Mouse (Mus musculus) embryo, embryonic 11.5 days (tissue): ENCODE results near the gene Ndufa5.

Source experiments
- DNase-seq: peaks from one replicate; pipeline ENCODE4 v3.0.0-alpha.2; 2012; ENCODE audit warnings: low read depth, low spot score

The Ndufa5 gene

DNA sequence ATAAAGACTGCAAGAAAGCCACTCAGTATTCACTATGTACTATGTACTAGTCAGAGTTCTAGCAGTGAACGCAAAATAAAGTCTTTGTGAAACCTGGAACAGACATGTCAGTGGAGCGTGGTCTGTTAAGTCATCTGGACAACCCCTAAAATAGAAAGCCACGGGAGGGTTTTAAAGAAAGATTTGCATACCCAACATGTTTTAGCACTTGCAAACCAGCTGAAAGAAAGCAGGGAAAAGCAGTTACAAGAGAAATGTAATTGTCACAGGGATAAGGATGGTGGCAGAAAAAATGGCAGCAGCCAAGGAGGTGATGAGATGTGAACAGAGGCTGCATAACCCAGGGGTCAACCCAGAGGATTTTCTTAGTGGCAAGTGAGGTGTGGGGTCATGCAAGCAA, 2.1 kb downstream of the Ndufa5 start:
- DNase-seq = no peak

DNA sequence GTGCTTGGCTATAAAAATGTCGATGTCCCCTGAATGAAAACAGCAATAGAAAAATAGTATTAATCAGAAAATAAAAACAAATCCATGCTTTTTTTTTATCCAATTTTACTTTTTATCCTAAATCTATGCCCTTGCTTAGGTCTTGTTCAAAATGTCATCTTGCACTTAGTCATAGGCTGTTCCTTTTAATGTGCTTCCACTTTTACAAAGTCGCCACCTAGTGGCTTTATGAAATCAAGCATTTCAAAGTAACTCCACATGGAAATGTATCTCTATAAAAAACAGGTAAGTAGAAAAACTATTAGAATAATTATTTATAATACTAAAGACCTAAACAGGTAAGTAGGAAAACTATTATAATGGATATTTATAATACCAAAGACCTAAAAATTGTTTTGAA, 11.6 kb downstream of the Ndufa5 start:
- DNase-seq = no peak

- peak; percentile 32 for DNase-seq
Observed at GRCm38 (mm10) chr6:24514552-24515284, 13.1 kb downstream of the Ndufa5 start, which contains the start of gene Iqub. Gene Iqub (minus strand): TSS chr6:24515067.

DNA sequence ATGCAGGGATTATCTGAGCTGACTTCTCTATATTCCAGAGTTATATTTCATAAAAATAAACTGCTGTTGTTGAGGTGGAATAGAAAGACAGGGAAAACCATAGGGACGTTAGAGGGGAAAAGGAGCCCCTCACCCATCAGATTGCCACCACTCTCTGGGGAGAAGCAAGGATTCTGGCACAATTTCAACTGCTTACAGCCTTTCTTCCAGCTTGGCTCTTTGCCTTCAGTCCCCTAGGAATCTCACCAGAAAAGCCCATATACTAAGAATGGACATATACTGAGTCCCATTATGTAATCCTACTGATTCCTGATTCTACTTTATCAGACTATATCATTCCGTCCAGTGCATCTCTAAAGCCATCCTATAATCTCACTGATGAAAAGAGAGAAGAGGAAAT, 23.7 kb downstream of the Ndufa5 start:
- no peak for DNase-seq

GRCm38 (mm10) chr6:24490341-24490740, 37.5 kb downstream of the Ndufa5 start:
- no peak for DNase-seq

DNA sequence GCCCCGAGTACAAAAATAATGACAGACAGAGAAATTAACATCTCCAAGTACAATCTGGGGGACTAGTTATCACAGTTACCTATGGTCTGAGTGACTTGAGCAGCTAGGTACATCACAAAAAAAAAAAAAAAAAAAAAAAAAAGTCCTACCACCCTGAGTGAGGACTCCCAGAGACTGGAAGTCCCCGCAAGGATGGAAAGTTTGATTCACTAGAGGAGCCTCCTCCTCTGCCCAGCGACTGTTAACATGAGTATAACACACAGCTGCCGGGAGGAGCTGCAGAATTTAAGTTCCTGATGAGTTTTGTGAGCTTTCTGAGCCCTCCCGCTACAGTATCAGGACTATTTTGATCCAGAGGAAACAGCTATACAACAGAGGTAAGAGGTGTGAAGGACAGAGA, 41.3 kb downstream of the Ndufa5 start:
- no peak for DNase-seq

DNA sequence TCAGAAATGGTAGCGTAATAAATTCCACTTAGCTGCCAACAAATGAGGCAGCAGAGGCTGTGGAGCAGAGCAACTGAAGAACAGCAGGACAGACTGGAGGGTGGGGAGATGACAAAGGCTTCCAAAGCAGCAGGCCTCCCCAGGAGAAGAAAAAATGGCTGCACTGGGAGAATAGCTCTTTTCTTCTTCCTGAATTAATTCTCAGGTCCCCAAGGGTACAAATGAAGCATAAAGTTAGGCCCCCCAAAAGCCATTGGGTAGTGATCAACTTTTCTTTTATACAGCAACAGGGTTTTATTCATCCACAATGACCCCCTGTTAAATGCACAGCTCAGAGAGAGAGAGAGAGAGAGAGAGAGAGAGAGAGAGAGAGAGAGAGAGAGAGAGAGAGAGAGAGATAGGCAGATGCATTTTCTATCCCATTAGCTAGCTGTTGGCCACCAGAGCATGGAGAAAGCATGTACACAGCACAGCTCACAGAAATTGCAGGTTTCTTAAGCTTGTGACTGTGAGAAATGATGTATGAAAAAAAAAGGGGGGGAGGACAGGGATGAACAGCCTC, 57.2 kb downstream of the Ndufa5 start:
- DNase-seq = no peak

GRCm38 (mm10) chr6:24470135-24470534, 57.7 kb downstream of the Ndufa5 start:
- DNase-seq = no peak
